Comparison of ENCODE assay signal across 9 mouse cellular contexts in the genomic region with DNA sequence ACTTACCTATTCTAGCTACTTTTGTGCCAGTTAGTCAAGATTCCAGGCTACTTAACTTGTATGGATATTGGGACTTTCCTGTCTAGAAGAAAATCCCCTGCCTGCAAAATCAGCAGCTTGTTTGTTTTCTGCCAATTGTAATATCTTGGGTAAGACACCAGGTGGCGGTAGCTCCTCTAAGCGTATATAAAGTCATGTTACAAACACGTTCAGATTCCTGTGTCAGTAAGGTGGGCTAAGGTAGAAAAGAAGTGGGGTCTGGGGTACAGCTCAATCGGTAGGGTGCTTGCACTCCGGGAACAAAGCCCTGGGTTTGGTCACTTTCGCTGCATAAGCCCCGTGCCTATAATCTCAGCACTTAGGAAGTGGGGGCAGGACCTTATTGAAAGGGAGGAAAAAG. TPM values are rescaled to one million over a fixed set of nuclear protein-coding genes. Genes with fewer than 3 reads are reported as not detected.
A peak's percentile ranks its signal among the peaks of the same experiment; 100 is the strongest.
DNase-seq lines count a peak whose midpoint lies in the region; ATAC-seq lines count a peak whose summit lies in the region.
"Had no signal": no experiment of that assay in that cellular context is flagged by ENCODE, and none has a peak within 500 bp of the region (broad histone marks: within the 10 kb centered on the region; RNA-seq: fewer than 3 reads in every experiment).

No protein-coding gene starts in this region.

- no peak overlapping the region for H3K27ac ChIP-seq in midbrain, embryonic 10.5 days (replicated peaks)
- H3K27ac ChIP-seq in midbrain, embryonic 15.5 days: no peak overlapping the region

- ATAC-seq in midbrain, embryonic 15.5 days (replicated peaks): no peak; the same call in 1 of the 2 replicates

- no peak overlapping the region for H3K4me3 ChIP-seq in midbrain, embryonic 10.5 days
- no peak overlapping the region for H3K4me3 ChIP-seq in midbrain, embryonic 15.5 days

- no peak overlapping the region for H3K9ac ChIP-seq in midbrain, embryonic 15.5 days

- H3K27me3 ChIP-seq in midbrain, embryonic 10.5 days (ENCODE audit: low read depth, poor library complexity, severe bottlenecking): no peaks in the 10 kb centered on the region
- no peaks in the 10 kb centered on the region for H3K27me3 ChIP-seq in midbrain, embryonic 15.5 days (replicated peaks)
- no peaks in the 10 kb centered on the region for H3K27me3 ChIP-seq in splenic B cell, adult 2 months (ENCODE audit: control insufficient read depth, insufficient read depth, low read length, poor library complexity, severe bottlenecking)

- no peaks in the 10 kb centered on the region for H3K9me3 ChIP-seq in midbrain, embryonic 10.5 days (replicated peaks)
- no peaks in the 10 kb centered on the region for H3K9me3 ChIP-seq in midbrain, embryonic 15.5 days

- no peaks in the 10 kb centered on the region for H3K36me3 ChIP-seq in midbrain, embryonic 10.5 days
- H3K36me3 ChIP-seq in midbrain, embryonic 15.5 days (replicated peaks): no peaks in the 10 kb centered on the region
- H3K36me3 ChIP-seq in splenic B cell, adult 2 months (ENCODE audit: control insufficient read depth, insufficient read depth, low read length, poor library complexity, severe bottlenecking): no peaks in the 10 kb centered on the region
- H3K36me3 ChIP-seq: G1E had no signal

- 20% methylated on average over 7 of the region's 7 CpGs for WGBS in midbrain, embryonic 10.5 days
- WGBS in midbrain, embryonic 15.5 days: 13% methylated on average over 7 of the region's 7 CpGs

- DNase-seq in adrenal gland, postnatal 10 days: peak; percentile 25
- DNase-seq in adrenal gland, adult 18-20 months (ENCODE audit: low spot score in 2 of 2): no peak
- peak; percentile 27 for DNase-seq in midbrain, embryonic 10.5 days (ENCODE audit: low spot score)
- DNase-seq in embryo, embryonic 11 days: peak; percentile 52
- DNase-seq in kidney, postnatal 14 days: peak; percentile 37
- peak; percentile 56 for DNase-seq in splenic B cell, adult 2 months (ENCODE audit: low read depth, low spot score)
- no peak for DNase-seq in urinary bladder, postnatal 14 days (ENCODE audit: low spot score)

- no peak overlapping the region for H3K4me2 ChIP-seq in midbrain, embryonic 15.5 days

- no peaks in the 10 kb centered on the region for H3K4me1 ChIP-seq in midbrain, embryonic 10.5 days
- no peaks in the 10 kb centered on the region for H3K4me1 ChIP-seq in midbrain, embryonic 15.5 days

RNA-seq across cellular contexts. Expression of gene Zfp365, which starts 50.1 kb away (rescaled TPM):
- total RNA-seq in adrenal gland, postnatal 10 days (2021): 1 to 10 TPM; 2.0 to 2.6 TPM
- 1 to 10 TPM; 1.9 to 2.6 TPM for total RNA-seq in adrenal gland, adult 18-20 months (2021)
- polyA plus RNA-seq in midbrain, embryonic 10.5 days (2016; fragmentation: Nextera tagmentation; extraction: Ambion mirVana): 2.3 and 2.7 TPM in 2 replicates
- polyA plus RNA-seq in midbrain, embryonic 15.5 days (2015; fragmentation: Nextera tagmentation; extraction: Ambion mirVana): 5.4 and 5.8 TPM in 2 replicates
- polyA plus RNA-seq: G1E had no signal

Comparison
In these comparisons a context has a peak if more than half of its experiments do, and no peak if none do; other contexts are left out.
1. DNase-seq: peak in adrenal gland, postnatal 10 days (single experiment), midbrain, embryonic 10.5 days (single experiment), embryo, embryonic 11 days (single experiment), kidney, postnatal 14 days (single experiment) and splenic B cell, adult 2 months (single experiment); none in adrenal gland, adult 18-20 months (0 of 2) and urinary bladder, postnatal 14 days (single experiment).